Mouse (Mus musculus): ENCODE measurements around the gene Tmem269.
A peak's percentile ranks its signal among the peaks of the same experiment; 100 is the strongest.

The Tmem269 gene

DNA sequence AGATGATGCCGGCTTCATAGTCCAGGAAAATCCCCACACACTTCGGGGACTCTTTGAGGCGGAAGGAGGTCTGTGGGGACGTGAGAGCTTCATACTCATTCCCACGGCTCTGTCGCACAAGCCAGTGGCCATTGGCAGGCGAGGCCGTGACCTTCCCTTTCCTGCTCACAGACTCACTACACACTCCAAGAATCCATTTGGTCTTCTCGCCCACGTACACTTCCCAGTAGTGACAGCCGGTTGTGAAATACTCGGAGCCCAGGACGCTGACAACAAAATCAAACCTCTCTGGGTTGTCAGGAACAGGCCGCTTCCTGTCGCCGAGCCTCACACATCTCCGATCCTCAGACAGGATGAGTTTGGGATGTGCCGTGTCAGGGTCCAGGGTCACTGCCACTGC is 39.7 kb downstream of the Tmem269 start:
- peak; percentile 24 for DNase-seq

DNA sequence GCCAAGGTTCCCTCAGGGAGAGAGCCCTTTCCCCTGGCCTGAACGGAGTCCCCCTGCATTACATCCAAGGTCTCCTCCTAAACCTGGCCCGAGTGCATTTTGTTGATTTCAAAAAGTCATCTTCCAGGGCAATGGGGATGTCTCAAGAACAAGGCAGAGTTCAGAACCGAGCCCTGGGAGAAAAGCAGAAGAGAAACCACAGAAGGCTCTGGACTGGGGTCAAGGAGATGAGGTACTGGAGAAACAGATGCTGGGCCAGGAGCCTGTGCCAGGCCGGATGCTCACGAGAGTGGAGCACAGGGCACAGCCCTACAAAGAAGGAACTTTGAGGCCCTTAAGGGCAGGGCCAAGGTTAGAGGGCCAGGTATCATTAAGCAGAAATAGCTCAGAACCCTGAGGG is 40.3 kb downstream of the Tmem269 start:
- DNase-seq = no peak

DNA sequence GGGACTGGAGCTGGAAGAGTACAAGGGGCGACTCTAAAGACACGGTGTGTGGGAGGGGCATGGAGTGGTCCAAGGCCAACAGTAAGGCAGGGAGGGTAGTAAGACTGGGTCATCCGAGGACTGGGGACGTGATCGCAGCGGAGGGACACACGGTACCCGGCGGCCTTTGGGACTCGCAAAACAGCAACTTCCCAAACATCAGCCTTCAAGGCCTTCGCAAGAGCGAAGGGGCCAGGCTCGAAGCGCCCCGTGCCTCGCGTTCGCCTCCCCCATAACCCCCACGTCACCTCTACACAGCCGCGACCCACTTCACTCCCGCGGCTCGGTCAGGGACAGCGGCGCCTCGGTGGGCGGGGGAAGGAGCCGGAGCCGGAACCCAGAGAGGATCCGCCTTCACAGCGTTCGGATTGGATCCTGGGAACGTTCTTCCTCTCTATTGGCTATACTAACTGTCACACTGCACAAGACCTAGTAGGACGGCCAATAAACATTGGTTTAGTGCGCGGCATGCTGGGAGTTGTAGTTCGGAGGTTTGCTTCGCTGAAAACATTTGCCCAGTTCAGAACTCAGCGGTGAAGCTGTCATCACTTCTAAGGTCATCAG is 44.1 kb downstream of the Tmem269 start, which contains the start of gene Zfp691:
Zfp691 (minus strand) TSS at position 345 of the 603 bp plus-strand sequence.
- peak; percentile 98 for DNase-seq

DNA sequence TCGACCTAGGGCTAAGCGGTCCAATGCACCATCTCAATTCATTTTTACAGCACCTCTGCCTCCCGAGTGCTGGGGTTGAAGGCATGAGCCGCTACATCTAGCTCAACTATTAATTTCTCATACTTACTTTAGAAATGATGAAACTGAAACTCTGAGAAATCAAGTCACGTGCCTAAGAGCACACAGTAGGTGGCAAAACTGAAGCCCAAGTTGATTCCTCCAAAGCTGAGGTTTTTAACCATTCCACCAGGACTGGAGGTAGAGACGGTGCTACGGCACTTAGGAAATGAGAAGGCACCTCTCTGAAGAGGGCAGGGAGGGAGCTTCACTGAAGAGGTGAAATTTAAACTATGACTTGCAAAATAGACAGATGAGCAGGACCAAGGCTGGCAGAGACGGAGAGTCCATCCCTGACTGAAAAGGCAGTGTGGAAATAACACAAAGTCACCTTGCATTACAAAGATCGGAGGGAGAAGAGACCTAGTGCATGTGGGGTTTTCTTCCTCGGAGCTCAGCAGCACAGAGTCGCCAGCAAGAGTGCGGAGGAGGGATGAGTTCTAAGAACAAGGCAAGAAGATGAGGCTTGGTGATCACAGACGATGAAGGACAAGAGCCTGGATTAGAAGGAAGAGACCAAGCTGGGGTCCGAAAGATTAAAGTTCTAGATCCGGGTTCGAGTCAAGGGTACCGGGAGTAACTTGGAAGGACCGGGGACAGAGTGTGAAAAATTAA is 44.9 kb downstream of the Tmem269 start:
- DNase-seq = no peak

DNA sequence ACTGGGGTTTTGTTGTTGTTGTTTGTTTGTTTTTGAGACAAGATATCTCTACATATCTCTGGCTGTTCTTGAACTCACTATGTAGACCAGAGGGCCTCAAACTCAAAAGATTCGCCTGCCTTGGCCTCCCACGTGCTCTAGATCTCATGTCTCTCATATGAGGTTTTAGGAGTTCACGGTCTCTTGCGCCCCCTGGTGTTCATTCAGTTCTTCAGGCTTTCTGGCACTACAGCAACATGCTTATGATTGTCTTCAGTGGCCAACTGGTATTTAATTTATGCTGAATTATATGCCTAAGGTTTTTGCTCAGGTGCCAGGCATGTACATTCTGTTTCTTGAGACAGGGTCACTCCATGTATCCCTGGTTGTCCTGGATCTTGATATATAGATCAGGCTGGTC is 50.4 kb downstream of the Tmem269 start:
- DNase-seq = peak; percentile 89

DNA sequence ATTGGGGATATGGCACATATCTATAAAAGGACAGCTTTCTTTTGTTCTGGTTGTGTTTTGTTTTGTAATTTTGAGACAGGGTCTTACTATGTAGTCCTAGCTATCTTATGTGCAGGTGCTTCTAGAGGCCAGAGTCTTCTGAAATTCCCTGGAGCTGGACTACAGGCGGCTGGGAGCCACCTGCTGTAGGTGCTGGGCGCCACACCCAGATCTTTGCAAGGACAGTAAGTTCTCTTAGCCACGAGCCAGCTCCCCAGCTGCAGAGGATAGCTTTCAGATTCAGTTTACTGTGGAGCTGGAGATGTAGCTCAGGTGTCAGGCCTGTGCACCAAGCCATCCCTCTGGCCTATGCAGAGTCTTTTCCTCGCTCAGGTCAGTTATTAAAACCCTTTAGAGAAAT is 50.9 kb downstream of the Tmem269 start:
- DNase-seq = no peak

DNA sequence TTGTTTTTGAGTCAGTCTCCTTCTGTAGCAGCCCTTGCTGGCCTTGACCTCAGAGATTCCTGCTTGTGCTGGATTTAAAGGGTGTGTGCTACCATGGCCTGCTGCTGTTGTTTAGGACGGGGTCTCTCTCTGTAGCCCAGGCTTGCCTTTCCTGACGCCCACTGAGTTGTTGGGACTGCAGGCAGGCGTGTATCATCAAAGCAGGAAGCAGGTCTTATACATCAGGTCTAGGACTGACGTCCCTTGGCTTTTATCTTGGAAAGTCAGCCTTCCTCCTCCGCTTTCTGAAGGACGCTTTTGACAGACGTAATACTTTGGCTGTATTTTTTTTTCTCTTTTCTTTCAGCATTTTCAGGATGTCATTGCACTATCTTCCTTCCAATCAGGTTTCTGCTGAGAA is 52.1 kb downstream of the Tmem269 start:
- no peak for DNase-seq

DNA sequence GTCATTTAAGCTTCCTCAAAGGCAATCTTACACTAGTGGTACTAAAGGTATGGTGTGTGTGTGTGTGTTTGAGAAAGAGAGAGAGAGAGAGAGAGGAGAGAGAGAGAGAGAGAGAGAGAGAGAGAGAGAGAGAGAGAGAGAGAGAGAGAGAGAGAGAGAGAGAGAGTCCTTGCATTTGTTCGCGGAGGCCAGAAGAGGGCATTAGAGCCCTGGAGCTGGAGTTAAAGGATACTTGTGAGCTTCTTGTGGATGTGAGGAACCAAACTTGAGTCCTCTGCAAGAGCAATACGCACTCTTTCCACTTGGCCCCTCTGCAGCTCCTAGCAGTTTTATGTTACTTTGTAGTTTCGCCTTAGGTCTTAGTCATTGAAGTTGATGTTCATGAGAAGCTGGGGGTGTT is 55.0 kb downstream of the Tmem269 start:
- no peak for DNase-seq

DNA sequence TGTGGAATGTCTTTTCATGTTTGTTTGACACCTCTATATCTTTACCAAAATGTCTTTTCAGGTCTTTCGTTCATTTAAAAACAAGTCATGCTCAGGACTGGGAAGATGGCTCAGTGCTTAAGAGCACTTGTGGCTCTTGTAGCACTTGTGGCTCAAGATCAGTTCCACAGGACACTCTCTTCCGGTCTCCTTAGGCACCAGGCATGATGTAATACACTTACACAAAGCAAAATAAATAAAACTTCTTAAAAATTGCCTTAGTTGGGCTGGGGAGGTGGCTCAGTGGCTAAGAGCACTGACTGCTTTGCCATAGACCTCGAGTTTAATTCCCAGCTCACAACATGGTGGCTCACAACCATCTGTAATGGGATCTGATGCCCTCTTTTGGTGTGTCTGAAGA is 56.7 kb downstream of the Tmem269 start:
- no peak for DNase-seq

DNA sequence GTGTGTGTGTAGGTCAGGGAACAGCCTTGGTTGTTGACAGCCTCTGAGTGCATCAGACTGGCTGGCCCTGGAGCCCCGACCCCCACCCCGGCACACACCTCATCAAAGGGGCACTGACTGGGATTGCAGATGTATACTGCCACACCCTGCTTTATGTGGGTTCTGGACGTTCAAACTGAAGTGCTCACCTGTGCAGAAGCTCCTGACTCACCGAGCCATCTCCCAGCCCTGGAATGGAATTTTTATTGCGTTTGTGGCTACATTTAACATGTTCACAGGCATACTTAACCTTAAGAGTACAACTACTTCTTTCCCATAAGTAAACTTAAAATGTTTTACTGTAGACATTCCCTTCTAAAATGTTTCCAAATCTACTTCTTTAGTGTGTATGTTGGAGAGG is 60.1 kb downstream of the Tmem269 start:
- DNase-seq = peak; percentile 24

DNA sequence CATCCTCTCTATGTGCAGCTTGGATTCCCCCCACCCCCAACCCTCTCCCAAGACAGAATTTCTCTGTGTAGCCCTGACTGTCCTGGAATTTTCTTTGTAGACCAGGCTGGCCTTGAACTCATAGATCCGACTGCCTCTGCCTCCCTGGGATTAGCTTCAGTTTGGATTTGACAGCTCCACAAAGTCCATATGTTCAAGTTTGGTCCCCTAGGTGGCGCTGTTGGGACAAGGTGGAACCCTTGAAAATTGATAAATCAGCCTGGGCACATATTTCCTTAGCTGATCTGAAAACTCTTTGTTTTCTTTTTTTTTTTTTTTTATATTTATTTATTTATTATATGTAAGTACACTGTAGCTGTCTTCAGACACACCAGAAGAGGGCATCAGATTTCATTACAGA is 60.8 kb downstream of the Tmem269 start:
- peak; percentile 79 for DNase-seq

All from lung, postnatal 10 days (tissue).